Mouse (Mus musculus) liver, embryonic 14.5 days (tissue): ENCODE results near the gene Prdm15. TPM values are rescaled to one million over a fixed set of nuclear protein-coding genes. Genes with fewer than 3 reads are reported as not detected.

Experiments
- ATAC-seq: fragments of 200-750 bp; cut with Nextera tagmentation; 2 replicates; pipeline ENCODE4 v1.8.0; 2017; ENCODE audit warnings: moderate number of reproducible peaks, mild to moderate bottlenecking, moderate library complexity; ENCODE audit not compliant: insufficient read depth
- DNase-seq, 3 experiments: peaks; one replicate each; pipeline ENCODE4 v3.0.0-alpha.2; 2012 to 2013; ENCODE audit warnings: low read depth in 3 of 3, low spot score in 3 of 3
- H3K27ac ChIP-seq: fragments of 300-500 bp; sonication (generic); 2 replicates; pipeline ENCODE4 v1.5.1; 2014; ENCODE audit warnings: moderate library complexity, mild to moderate bottlenecking, control low read depth, inconsistent platforms
- H3K27me3 ChIP-seq: fragments of 300-500 bp; sonication (generic); 2 replicates; pipeline ENCODE4 v1.6.1; 2014; ENCODE audit warnings: mild to moderate bottlenecking, low read length, moderate library complexity; ENCODE audit not compliant: control insufficient read depth, insufficient read depth
- H3K36me3 ChIP-seq: fragments of 300-500 bp; sonication (generic); replicated peaks from 2 replicates; pipeline ENCODE4 v1.6.1; 2014; ENCODE audit warnings: low read depth; ENCODE audit not compliant: control insufficient read depth, insufficient read depth
- H3K4me1 ChIP-seq, 2 experiments: fragments of 200-500 bp in 1 of 2; fragments of 300-500 bp in 1 of 2; sonication (generic) in 1 of 2; replicated peaks; 2 replicates each; pipeline ENCODE4 v1.6.1; 2012 to 2014; ENCODE audit warnings: antibody characterized with exemption in 1 of 2, inconsistent platforms in 1 of 2, low read length in 1 of 2; ENCODE audit not compliant: control insufficient read depth in 2 of 2, insufficient read depth in 2 of 2
- H3K4me2 ChIP-seq: fragments of 300-500 bp; sonication (generic); 2 replicates; pipeline ENCODE4 v1.6.1; 2014; ENCODE audit warnings: low read depth, mild to moderate bottlenecking, control low read depth, moderate library complexity
- H3K4me3 ChIP-seq, 2 experiments: fragments of 200-500 bp in 1 of 2; fragments of 300-500 bp in 1 of 2; sonication (generic) in 1 of 2; 2 replicates each; pipeline ENCODE4 v1.5.1; 2012 to 2014; ENCODE audit warnings: low read depth in 2 of 2, low read length in 2 of 2, mild to moderate bottlenecking in 2 of 2, control low read depth in 1 of 2, inconsistent platforms in 1 of 2, moderate library complexity in 1 of 2; ENCODE audit not compliant: insufficient read depth in 1 of 2
- H3K9ac ChIP-seq: fragments of 300-500 bp; sonication (generic); replicated peaks from 2 replicates; pipeline ENCODE4 v1.6.1; 2014; ENCODE audit warnings: mild to moderate bottlenecking, control low read depth, moderate library complexity
- H3K9me3 ChIP-seq: fragments of 300-500 bp; sonication (generic); 2 replicates; pipeline ENCODE4 v1.6.1; 2016; ENCODE audit warnings: low read length, mixed read lengths; ENCODE audit not compliant: control insufficient read depth
- CTCF ChIP-seq: IDR thresholded peaks from 2 replicates; pipeline ENCODE4 v1.5.1; 2016; ENCODE audit warnings: antibody characterized with exemption, low read depth, control low read depth
- EP300 ChIP-seq: IDR thresholded peaks from 2 replicates; pipeline ENCODE4 v1.6.1; 2016; ENCODE audit warnings: antibody characterized with exemption, low read depth
- WGBS: fragments of 180-500 bp; shearing (Covaris S2); extraction: QIAGEN DNeasy Blood & Tissue Kit; methylation state at CpG from one replicate; pipeline ENCODE4 v1.1.7; 2014; ENCODE audit not compliant: insufficient replicate concordance; 5-methylcytosine and 5-hydroxymethylcytosine counted together
- polyA plus RNA-seq, 2 experiments: library from polyadenylated mRNA; depleted of rRNA in 1 of 2; stranded (reverse) in 1 of 2; unstranded in 1 of 2; fragments of >200 nt; fragmentation: Nextera tagmentation in 1 of 2; extraction: Ambion mirVana in 1 of 2; gene quantifications; 2 replicates each; pipeline versions ENCODE4 v1.2.1 to v1.2.3; 2012 to 2014

Prdm15 gene
- polyA plus RNA-seq, 2 experiments: 1.7 to 3.4 TPM

DNA sequence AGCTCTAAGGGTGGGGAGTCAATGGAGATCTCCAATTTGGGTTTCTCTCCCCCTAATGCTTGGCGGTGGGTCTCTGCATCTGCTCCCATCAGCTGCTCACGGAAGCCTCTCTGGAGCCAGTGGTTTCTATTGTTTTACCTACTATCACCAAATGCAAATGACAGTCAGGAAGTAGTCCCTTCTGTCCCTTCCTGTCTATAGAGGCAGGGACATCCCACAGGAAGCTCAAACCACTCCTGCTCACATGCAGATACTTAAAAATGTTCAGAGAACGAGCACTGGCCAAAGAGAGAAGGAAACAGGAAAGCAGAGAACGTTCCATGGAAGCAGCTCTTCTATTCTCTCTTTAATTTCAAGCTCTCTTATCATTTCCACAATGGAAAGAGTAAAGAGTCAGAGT lies 32.1 kb downstream of the Prdm15 start:
- H3K27ac ChIP-seq: no peak overlapping the region
- ATAC-seq: peak; percentile 30; the same call in 1 of the 2 replicates
- WGBS: 24% methylated on average over 4 of the region's 4 CpGs

DNA sequence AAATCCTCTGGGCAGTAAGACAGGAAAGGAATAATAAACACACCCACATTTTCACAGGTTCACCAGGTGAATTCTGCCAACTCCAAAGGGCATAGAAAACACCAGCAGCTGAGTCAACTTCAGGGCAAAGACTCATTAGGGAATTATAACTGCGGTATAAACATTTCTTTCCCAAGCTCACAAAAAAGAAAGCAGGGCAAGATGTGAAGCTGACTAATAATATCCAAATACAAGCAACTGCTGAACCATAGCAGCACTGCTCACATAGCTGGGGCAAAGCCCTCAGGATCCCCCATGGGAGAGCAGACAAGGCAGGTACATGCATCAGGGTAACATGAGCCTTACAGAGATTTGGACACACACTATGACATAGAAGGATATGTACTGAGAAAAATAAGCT lies 34.2 kb downstream of the Prdm15 start:
- WGBS: 81% methylated on average over 1 of the region's 1 CpGs
- Histone ChIP-seq H3K36me3 (peaks cover 9% of the 10 kb centered on the region; the same call in 1 of the 2 replicates), H3K4me1 (no peaks in the 10 kb centered on the region), H3K9me3 (no peaks in the 10 kb centered on the region), H3K4me3 (no peak overlapping the region), H3K27ac (no peak overlapping the region), H3K27me3 (no peaks in the 10 kb centered on the region), H3K9ac (no peak overlapping the region), H3K4me2 (no peak overlapping the region)
- ATAC-seq (no peak), DNase-seq (no peak)
- TF ChIP-seq EP300 (no peak), CTCF (no peak)

More for the DNA sequence above, 32.1 kb downstream of the Prdm15 start:
- H3K27me3 ChIP-seq: no peaks in the 10 kb centered on the region
- peaks cover 0 to 4% of the 10 kb centered on the region in 2 experiments; a peak in 2 of 4 replicates for H3K4me1 ChIP-seq
- H3K9ac ChIP-seq: no peak overlapping the region
- DNase-seq: no peak
- no peaks in the 10 kb centered on the region for H3K9me3 ChIP-seq
- no peak overlapping the region for H3K4me3 ChIP-seq
- peaks cover 9% of the 10 kb centered on the region; the same call in 1 of the 2 replicates for H3K36me3 ChIP-seq
- TF ChIP-seq EP300 (no peak), CTCF (no peak)
- H3K4me2 ChIP-seq: no peak overlapping the region

DNA sequence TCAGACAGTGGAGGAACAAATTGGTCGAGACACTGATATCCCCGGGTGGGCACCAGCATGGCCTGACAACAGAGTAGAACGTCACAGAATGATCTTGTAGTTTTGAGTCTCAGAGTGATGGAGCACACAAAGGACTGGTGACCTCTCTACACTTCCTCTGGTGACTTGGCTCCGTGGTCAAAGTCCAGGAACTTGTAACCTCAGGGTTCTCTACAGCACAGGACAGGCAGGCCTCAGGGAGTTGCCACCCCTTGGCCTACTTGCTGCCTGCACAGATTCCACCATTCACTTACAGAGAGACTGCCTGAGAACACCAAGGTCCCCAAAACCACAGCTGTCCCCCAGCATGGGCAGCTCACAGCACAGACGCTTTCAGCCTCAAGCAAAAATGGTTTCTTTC lies 36.4 kb downstream of the Prdm15 start:
- 60% methylated on average over 5 of the region's 5 CpGs for WGBS
- H3K4me1 ChIP-seq: no peaks in the 10 kb centered on the region
- TF ChIP-seq CTCF (no peak), EP300 (no peak)
- H3K36me3 ChIP-seq: peaks cover 9% of the 10 kb centered on the region; the same call in 1 of the 2 replicates
- H3K9ac ChIP-seq: no peak overlapping the region
- H3K27me3 ChIP-seq: no peaks in the 10 kb centered on the region
- ATAC-seq (no peak), DNase-seq (no peak)
- no peak overlapping the region for H3K27ac ChIP-seq
- H3K9me3 ChIP-seq: no peaks in the 10 kb centered on the region
- H3K4me3 ChIP-seq: no peak overlapping the region
- no peak overlapping the region for H3K4me2 ChIP-seq

DNA sequence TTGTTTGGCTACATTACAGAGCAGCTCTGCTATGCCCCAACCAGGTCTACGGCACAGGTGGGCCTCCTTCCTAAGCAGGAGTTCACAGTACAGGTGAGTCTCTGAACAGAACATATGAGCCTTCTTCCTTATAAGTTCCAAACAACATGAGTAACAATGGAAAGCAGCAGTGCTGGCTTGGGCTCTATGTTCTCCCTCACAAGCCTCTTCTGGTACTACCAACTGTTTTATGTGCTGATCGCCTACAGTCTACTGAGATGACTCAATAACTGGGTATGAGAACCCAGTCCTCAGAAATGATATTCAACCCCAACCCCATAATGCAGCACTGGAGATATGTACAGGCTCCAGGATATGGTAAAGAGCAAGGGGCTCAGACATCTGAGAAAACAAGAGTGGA lies 37.6 kb downstream of the Prdm15 start:
- H3K4me3 ChIP-seq: no peak overlapping the region
- no peak overlapping the region for H3K9ac ChIP-seq
- H3K36me3 ChIP-seq: peaks cover 12% of the 10 kb centered on the region; the same call in 1 of the 2 replicates
- no peaks in the 10 kb centered on the region for H3K27me3 ChIP-seq
- H3K4me1 ChIP-seq: no peaks in the 10 kb centered on the region
- ATAC-seq (no peak), DNase-seq (no peak)
- 80% methylated on average over 2 of the region's 2 CpGs for WGBS
- H3K4me2 ChIP-seq: no peak overlapping the region
- no peaks in the 10 kb centered on the region for H3K9me3 ChIP-seq
- TF ChIP-seq EP300 (no peak), CTCF (no peak)
- H3K27ac ChIP-seq: no peak overlapping the region

DNA sequence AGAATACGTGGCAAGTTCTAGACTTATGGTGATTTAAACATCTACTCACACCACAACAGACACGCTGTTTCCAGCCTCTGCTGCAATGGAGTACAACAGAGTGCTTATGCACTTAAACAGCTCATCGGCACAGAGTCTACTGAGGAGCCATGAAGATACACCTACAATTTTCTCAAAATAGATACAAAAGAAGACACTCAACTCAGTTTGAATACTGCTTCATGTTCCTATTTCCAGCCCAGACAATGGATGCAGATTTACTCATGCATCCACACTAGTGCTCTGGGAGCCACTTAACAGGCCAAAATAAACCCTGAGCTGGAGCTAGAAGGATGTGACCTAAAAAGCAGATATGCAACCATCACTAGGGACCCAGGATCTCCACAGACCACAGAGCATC lies 42.8 kb downstream of the Prdm15 start:
- Histone ChIP-seq H3K4me3 (no peak overlapping the region), H3K27me3 (no peaks in the 10 kb centered on the region), H3K36me3 (peaks cover 20% of the 10 kb centered on the region), H3K4me1 (no peaks in the 10 kb centered on the region), H3K9me3 (no peaks in the 10 kb centered on the region), H3K9ac (no peak overlapping the region), H3K4me2 (no peak overlapping the region), H3K27ac (no peak overlapping the region)
- ATAC-seq (no peak), DNase-seq (no peak)
- 86% methylated on average over 3 of the region's 3 CpGs for WGBS
- TF ChIP-seq CTCF: no peak
- no peak for TF ChIP-seq EP300
